Mouse (Mus musculus) testis, adult 2 months (tissue): ENCODE data around the gene Thsd7b. TPM values are rescaled to one million over a fixed set of nuclear protein-coding genes. Genes with fewer than 3 reads are reported as not detected.

Source experiments
- H3K27ac ChIP-seq: fragments of 200-500 bp; 2 replicates; pipeline ENCODE4 v1.5.1; 2012; ENCODE audit warnings: low read depth, low read length; ENCODE audit not compliant: control insufficient read depth, insufficient read depth
- H3K27me3 ChIP-seq: fragments of 200-500 bp; 2 replicates; pipeline ENCODE4 v1.6.1; 2012; ENCODE audit warnings: mild to moderate bottlenecking, low read length, moderate library complexity; ENCODE audit not compliant: control insufficient read depth, insufficient read depth
- H3K36me3 ChIP-seq: fragments of 200-500 bp; 2 replicates; pipeline ENCODE4 v1.6.1; 2012; ENCODE audit warnings: mild to moderate bottlenecking, low read length; ENCODE audit not compliant: control insufficient read depth, insufficient read depth
- H3K4me1 ChIP-seq: fragments of 200-500 bp; 2 replicates; pipeline ENCODE4 v1.6.1; 2012; ENCODE audit warnings: low read length; ENCODE audit not compliant: control insufficient read depth, insufficient read depth
- H3K4me3 ChIP-seq: fragments of 200-500 bp; 2 replicates; pipeline ENCODE4 v1.5.1; 2012; ENCODE audit warnings: low read depth, mild to moderate bottlenecking, low read length, moderate library complexity, mixed read lengths; ENCODE audit not compliant: control insufficient read depth
- CTCF ChIP-seq: fragments of 200-500 bp; IDR thresholded peaks from 2 replicates; pipeline ENCODE4 v1.5.1; 2012; ENCODE audit warnings: low read depth, mild to moderate bottlenecking, inconsistent platforms, low read length, moderate library complexity; ENCODE audit not compliant: control insufficient read depth, insufficient read depth, insufficient replicate concordance
- POLR2A ChIP-seq: fragments of 200-500 bp; IDR thresholded peaks from 2 replicates; pipeline ENCODE4 v1.6.1; 2012; ENCODE audit warnings: low read depth, mild to moderate bottlenecking, inconsistent platforms, low read length, moderate library complexity; ENCODE audit not compliant: control insufficient read depth
- polyA plus RNA-seq: library from polyadenylated mRNA; depleted of rRNA; stranded (reverse); fragments of >200 nt; gene quantifications from 2 replicates; pipeline ENCODE4 v1.2.3, GENCODE M21; 2012

Gene Thsd7b
- polyA plus RNA-seq, 1 experiment, result 9.7 TPM

- TF ChIP-seq POLR2A, result no peak
- TF ChIP-seq CTCF, result no peak
- no peaks in the 10 kb centered on the region for H3K4me1 ChIP-seq
- H3K36me3 ChIP-seq, result no peaks in the 10 kb centered on the region
- no peaks in the 10 kb centered on the region for H3K27me3 ChIP-seq
- H3K4me3 ChIP-seq, result no peak overlapping the region
- no peak overlapping the region for H3K27ac ChIP-seq
Measured at GRCm38 (mm10) chr1:129558054-129558453, 285.0 kb downstream of the Thsd7b start.

GRCm38 (mm10) chr1:129559137-129559536, 286.0 kb downstream of the Thsd7b start:
- no peaks in the 10 kb centered on the region for H3K4me1 ChIP-seq
- TF ChIP-seq CTCF (no peak), POLR2A (no peak)

GRCm38 (mm10) chr1:129559812-129560211, 286.7 kb downstream of the Thsd7b start:
- Histone ChIP-seq H3K4me3 (no peak overlapping the region), H3K36me3 (no peaks in the 10 kb centered on the region), H3K27ac (no peak overlapping the region), H3K27me3 (no peaks in the 10 kb centered on the region), H3K4me1 (no peaks in the 10 kb centered on the region)
- TF ChIP-seq CTCF (no peak), POLR2A (no peak)

More at GRCm38 (mm10) chr1:129559137-129559536, 286.0 kb downstream of the Thsd7b start:
- no peaks in the 10 kb centered on the region for H3K27me3 ChIP-seq
- no peak overlapping the region for H3K4me3 ChIP-seq
- no peak overlapping the region for H3K27ac ChIP-seq
- H3K36me3 ChIP-seq, result no peaks in the 10 kb centered on the region

- H3K4me3 ChIP-seq, result no peak overlapping the region
- H3K4me1 ChIP-seq, result no peaks in the 10 kb centered on the region
- TF ChIP-seq POLR2A, result no peak
- TF ChIP-seq CTCF, result no peak
- no peak overlapping the region for H3K27ac ChIP-seq
- no peaks in the 10 kb centered on the region for H3K36me3 ChIP-seq
- H3K27me3 ChIP-seq, result no peaks in the 10 kb centered on the region
Measured at GRCm38 (mm10) chr1:129562707-129563106, 289.6 kb downstream of the Thsd7b start.

GRCm38 (mm10) chr1:129570522-129570921, 297.4 kb downstream of the Thsd7b start:
- no peak overlapping the region for H3K4me3 ChIP-seq
- H3K27me3 ChIP-seq, result no peaks in the 10 kb centered on the region
- TF ChIP-seq POLR2A, result no peak
- no peak for TF ChIP-seq CTCF
- no peaks in the 10 kb centered on the region for H3K4me1 ChIP-seq
- no peak overlapping the region for H3K27ac ChIP-seq
- H3K36me3 ChIP-seq, result no peaks in the 10 kb centered on the region

GRCm38 (mm10) chr1:129579955-129580354, 306.9 kb downstream of the Thsd7b start:
- TF ChIP-seq CTCF (no peak), POLR2A (no peak)
- no peaks in the 10 kb centered on the region for H3K36me3 ChIP-seq
- H3K4me3 ChIP-seq, result no peak overlapping the region
- H3K4me1 ChIP-seq, result no peaks in the 10 kb centered on the region
- no peak overlapping the region for H3K27ac ChIP-seq
- no peaks in the 10 kb centered on the region for H3K27me3 ChIP-seq

- Histone ChIP-seq H3K36me3 (no peaks in the 10 kb centered on the region), H3K4me3 (no peak overlapping the region), H3K27ac (no peak overlapping the region), H3K4me1 (no peaks in the 10 kb centered on the region), H3K27me3 (no peaks in the 10 kb centered on the region)
- TF ChIP-seq POLR2A (no peak), CTCF (no peak)
Measured at GRCm38 (mm10) chr1:129586635-129587034, 313.5 kb downstream of the Thsd7b start.

- Histone ChIP-seq H3K4me1 (no peaks in the 10 kb centered on the region), H3K36me3 (no peaks in the 10 kb centered on the region), H3K27me3 (no peaks in the 10 kb centered on the region), H3K4me3 (no peak overlapping the region), H3K27ac (no peak overlapping the region)
- no peak for TF ChIP-seq POLR2A
- no peak for TF ChIP-seq CTCF
Measured at GRCm38 (mm10) chr1:129589366-129590002, 316.4 kb downstream of the Thsd7b start.
